Mouse (Mus musculus) hindbrain, embryonic 12.5 days (tissue): Measurements from ENCODE around the gene Gm9857. TPM values are rescaled to one million over a fixed set of nuclear protein-coding genes. Genes with fewer than 3 reads are reported as not detected.
A peak's percentile ranks its signal among the peaks of the same experiment; 100 is the strongest.

ENCODE experiments used
- ATAC-seq: fragments of 200-750 bp; cut with Nextera tagmentation; 2 replicates; pipeline ENCODE4 v1.8.0; 2017; ENCODE audit warnings: moderate TSS enrichment; ENCODE audit not compliant: low FRiP score
- H3K27ac ChIP-seq: fragments of 300-500 bp; sonication (generic); 2 replicates; pipeline ENCODE4 v1.5.1; 2016; ENCODE audit warnings: mild to moderate bottlenecking
- H3K27me3 ChIP-seq: fragments of 300-500 bp; sonication (generic); 2 replicates; pipeline ENCODE4 v1.6.1; 2016; ENCODE audit warnings: mild to moderate bottlenecking
- H3K36me3 ChIP-seq: fragments of 300-500 bp; sonication (generic); 2 replicates; pipeline ENCODE4 v1.6.1; 2016; ENCODE audit warnings: mild to moderate bottlenecking
- H3K4me1 ChIP-seq: fragments of 300-500 bp; sonication (generic); 2 replicates; pipeline ENCODE4 v1.6.1; 2016
- H3K4me2 ChIP-seq: fragments of 300-500 bp; sonication (generic); replicated peaks from 2 replicates; pipeline ENCODE4 v1.6.1; 2016; ENCODE audit warnings: mild to moderate bottlenecking
- H3K4me3 ChIP-seq: fragments of 300-500 bp; sonication (generic); 2 replicates; pipeline ENCODE4 v1.5.1; 2016; ENCODE audit warnings: mild to moderate bottlenecking
- H3K9ac ChIP-seq: fragments of 300-500 bp; sonication (generic); 2 replicates; pipeline ENCODE4 v1.6.1; 2016; ENCODE audit warnings: mild to moderate bottlenecking, moderate library complexity
- H3K9me3 ChIP-seq: fragments of 300-500 bp; sonication (generic); replicated peaks from 2 replicates; pipeline ENCODE4 v1.6.1; 2016; ENCODE audit warnings: mild to moderate bottlenecking
- WGBS: fragments of 180-500 bp; shearing (Covaris S2); methylation state at CpG from one replicate; pipeline ENCODE4 v1.1.7; 2016; 5-methylcytosine and 5-hydroxymethylcytosine counted together
- polyA plus RNA-seq: library from polyadenylated mRNA; unstranded; fragments of >200 nt; fragmentation: Nextera tagmentation; extraction: Ambion mirVana; gene quantifications from 2 replicates; pipeline ENCODE4 v1.2.1, GENCODE M21; 2016

The Gm9857 gene
- polyA plus RNA-seq, 1 experiment from 2014 or later: not detected

- Histone ChIP-seq H3K9ac (no peak overlapping the region), H3K9me3 (no peaks in the 10 kb centered on the region), H3K36me3 (no peaks in the 10 kb centered on the region), H3K4me3 (no peak overlapping the region), H3K27me3 (no peaks in the 10 kb centered on the region), H3K4me2 (no peak overlapping the region), H3K27ac (no peak overlapping the region), H3K4me1 (peaks cover 17% of the 10 kb centered on the region)
- 85% methylated on average over 3 of the region's 3 CpGs for WGBS
- ATAC-seq: no peak
Measured at GRCm38 (mm10) chr3:108963278-108963677, 23.0 kb upstream of the Gm9857 start.

- no peaks in the 10 kb centered on the region for H3K9me3 ChIP-seq
- peak overlapping the region; percentile 20 for H3K4me3 ChIP-seq
- peak overlapping the region; percentile 35 for H3K9ac ChIP-seq
- H3K27ac ChIP-seq: peak overlapping the region; percentile 77
- 32% methylated on average over 6 of the region's 6 CpGs for WGBS
- H3K36me3 ChIP-seq: no peaks in the 10 kb centered on the region
- ATAC-seq: peak; percentile 59
- no peaks in the 10 kb centered on the region for H3K27me3 ChIP-seq
- peaks cover 17% of the 10 kb centered on the region for H3K4me1 ChIP-seq
- peak overlapping the region; percentile 47 for H3K4me2 ChIP-seq
Measured at GRCm38 (mm10) chr3:108961655-108962054, 21.4 kb upstream of the Gm9857 start.

- peak overlapping the region; percentile 20 for H3K4me3 ChIP-seq
- H3K4me1 ChIP-seq: peaks cover 17% of the 10 kb centered on the region
- peak overlapping the region; percentile 47 for H3K4me2 ChIP-seq
- WGBS: 24% methylated on average over 7 of the region's 7 CpGs
- H3K36me3 ChIP-seq: no peaks in the 10 kb centered on the region
- H3K9me3 ChIP-seq: no peaks in the 10 kb centered on the region
- H3K27ac ChIP-seq: peak overlapping the region; percentile 77
- ATAC-seq: peak; percentile 90
- peak overlapping the region; percentile 35 for H3K9ac ChIP-seq
- H3K27me3 ChIP-seq: no peaks in the 10 kb centered on the region
Measured at GRCm38 (mm10) chr3:108961226-108961625, 21.0 kb upstream of the Gm9857 start.

- H3K9me3 ChIP-seq: no peaks in the 10 kb centered on the region
- no peak overlapping the region for H3K9ac ChIP-seq
- no peak overlapping the region for H3K4me2 ChIP-seq
- H3K4me3 ChIP-seq: no peak overlapping the region
- 75% methylated on average over 13 of the region's 13 CpGs for WGBS
- no peak for ATAC-seq
- H3K36me3 ChIP-seq: no peaks in the 10 kb centered on the region
- H3K4me1 ChIP-seq: peaks cover 17% of the 10 kb centered on the region
- H3K27me3 ChIP-seq: no peaks in the 10 kb centered on the region
- H3K27ac ChIP-seq: no peak overlapping the region
Measured at GRCm38 (mm10) chr3:108959680-108960295, 19.5 kb upstream of the Gm9857 start.

- H3K4me1 ChIP-seq: peaks cover 17% of the 10 kb centered on the region
- no peaks in the 10 kb centered on the region for H3K9me3 ChIP-seq
- H3K27me3 ChIP-seq: no peaks in the 10 kb centered on the region
- H3K36me3 ChIP-seq: no peaks in the 10 kb centered on the region
- no peak overlapping the region for H3K9ac ChIP-seq
- H3K4me3 ChIP-seq: no peak overlapping the region
- ATAC-seq: no peak
- no peak overlapping the region for H3K27ac ChIP-seq
- H3K4me2 ChIP-seq: no peak overlapping the region
Measured at GRCm38 (mm10) chr3:108957976-108958375, 17.7 kb upstream of the Gm9857 start.

GRCm38 (mm10) chr3:108940996-108941395 is 751 bp upstream of the Gm9857 start:
- H3K27me3 ChIP-seq: no peaks in the 10 kb centered on the region
- no peak overlapping the region for H3K9ac ChIP-seq
- ATAC-seq: no peak
- no peak overlapping the region for H3K27ac ChIP-seq
- no peaks in the 10 kb centered on the region for H3K4me1 ChIP-seq
- H3K36me3 ChIP-seq: no peaks in the 10 kb centered on the region
- H3K4me2 ChIP-seq: no peak overlapping the region
- WGBS: 84% methylated on average over 10 of the region's 10 CpGs
- no peaks in the 10 kb centered on the region for H3K9me3 ChIP-seq
- H3K4me3 ChIP-seq: no peak overlapping the region

GRCm38 (mm10) chr3:108939573-108939972 is 672 bp downstream of the Gm9857 start, which contains the start of gene Henmt1:
TSS of gene Henmt1 (plus strand) at chr3:108939873.
- H3K27ac ChIP-seq: no peak within 1 kb of the TSS
- H3K36me3 ChIP-seq: no peaks in the 10 kb centered on the region
- H3K4me1 ChIP-seq: no peaks in the 10 kb centered on the region
- H3K4me3 ChIP-seq: peak within 1 kb of the TSS; percentile 25
- WGBS: 81% methylated on average over 5 of the region's 5 CpGs
- peak within 1 kb of the TSS; percentile 53 for H3K4me2 ChIP-seq
- H3K9me3 ChIP-seq: no peaks in the 10 kb centered on the region
- ATAC-seq: no peak
- H3K9ac ChIP-seq: no peak within 1 kb of the TSS; the same call in 1 of the 2 replicates
- H3K27me3 ChIP-seq: no peaks in the 10 kb centered on the region

- H3K4me1 ChIP-seq: no peaks in the 10 kb centered on the region
- 92% methylated on average over 5 of the region's 5 CpGs for WGBS
- H3K9ac ChIP-seq: no peak overlapping the region
- H3K27me3 ChIP-seq: no peaks in the 10 kb centered on the region
- H3K36me3 ChIP-seq: no peaks in the 10 kb centered on the region
- no peak overlapping the region for H3K27ac ChIP-seq
- H3K4me3 ChIP-seq: no peak overlapping the region
- no peaks in the 10 kb centered on the region for H3K9me3 ChIP-seq
- ATAC-seq: no peak
- H3K4me2 ChIP-seq: no peak overlapping the region
Measured at GRCm38 (mm10) chr3:108938691-108939090, 1.6 kb downstream of the Gm9857 start.

GRCm38 (mm10) chr3:108933557-108933956 is 6.7 kb downstream of the Gm9857 start:
- 95% methylated on average over 6 of the region's 6 CpGs for WGBS
- Histone ChIP-seq H3K27me3 (no peaks in the 10 kb centered on the region), H3K4me3 (no peak overlapping the region), H3K27ac (no peak overlapping the region), H3K4me2 (no peak overlapping the region), H3K9me3 (no peaks in the 10 kb centered on the region), H3K9ac (no peak overlapping the region), H3K4me1 (no peaks in the 10 kb centered on the region), H3K36me3 (no peaks in the 10 kb centered on the region)
- no peak for ATAC-seq

GRCm38 (mm10) chr3:108926308-108926707 is 13.9 kb downstream of the Gm9857 start:
- Histone ChIP-seq H3K4me3 (no peak overlapping the region), H3K36me3 (no peaks in the 10 kb centered on the region), H3K9ac (no peak overlapping the region), H3K4me2 (no peak overlapping the region), H3K9me3 (no peaks in the 10 kb centered on the region), H3K4me1 (no peaks in the 10 kb centered on the region), H3K27me3 (no peaks in the 10 kb centered on the region), H3K27ac (no peak overlapping the region)
- WGBS: 79% methylated on average over 1 of the region's 1 CpGs
- ATAC-seq: no peak

- no peak overlapping the region for H3K4me3 ChIP-seq
- WGBS: 86% methylated on average over 4 of the region's 4 CpGs
- no peaks in the 10 kb centered on the region for H3K9me3 ChIP-seq
- no peak for ATAC-seq
- H3K27ac ChIP-seq: no peak overlapping the region
- H3K36me3 ChIP-seq: no peaks in the 10 kb centered on the region
- no peak overlapping the region for H3K9ac ChIP-seq
- H3K4me2 ChIP-seq: no peak overlapping the region
- H3K4me1 ChIP-seq: no peaks in the 10 kb centered on the region
- H3K27me3 ChIP-seq: no peaks in the 10 kb centered on the region
Measured at GRCm38 (mm10) chr3:108925677-108926076, 14.6 kb downstream of the Gm9857 start.

GRCm38 (mm10) chr3:108921822-108922221 is 18.4 kb downstream of the Gm9857 start:
- Histone ChIP-seq H3K4me3 (no peak overlapping the region), H3K27me3 (no peaks in the 10 kb centered on the region), H3K9me3 (no peaks in the 10 kb centered on the region), H3K9ac (no peak overlapping the region), H3K27ac (no peak overlapping the region), H3K4me2 (no peak overlapping the region), H3K36me3 (no peaks in the 10 kb centered on the region), H3K4me1 (no peaks in the 10 kb centered on the region)
- 87% methylated on average over 1 of the region's 1 CpGs for WGBS
- no peak for ATAC-seq

- no peak overlapping the region for H3K9ac ChIP-seq
- no peak overlapping the region for H3K4me2 ChIP-seq
- no peaks in the 10 kb centered on the region for H3K9me3 ChIP-seq
- H3K36me3 ChIP-seq: no peaks in the 10 kb centered on the region
- no peak for ATAC-seq
- H3K4me1 ChIP-seq: no peaks in the 10 kb centered on the region
- H3K27ac ChIP-seq: no peak overlapping the region
- WGBS: 91% methylated on average over 3 of the region's 3 CpGs
- no peak overlapping the region for H3K4me3 ChIP-seq
- H3K27me3 ChIP-seq: no peaks in the 10 kb centered on the region
Measured at GRCm38 (mm10) chr3:108920442-108921070, 19.7 kb downstream of the Gm9857 start.
